Mouse (Mus musculus): ENCODE measurements at regions not wholly inside any gene's neighbourhood (a gene's known extent, or its start where the extent isn't known, plus 50 kb on each side); places are given as distances from the start of the nearest gene placed in this dataset.

- TF ChIP-seq POLR2A (IDR thresholded peaks at IDR 0.05; ENCODE audit: control insufficient read depth, extremely low read depth, insufficient read depth, low read length, poor library complexity) (no peak), CTCF (IDR thresholded peaks at IDR 0.05; ENCODE audit: borderline replicate concordance, control insufficient read depth, extremely low read depth, insufficient read depth, low read length, poor library complexity) (no peak)
- H3K4me1 ChIP-seq (replicated peaks; ENCODE audit: control insufficient read depth, insufficient read depth, low read length) = no peaks in the 10 kb centered on the region
- no peak for DNase-seq
- no peak overlapping the region for H3K4me3 ChIP-seq (ENCODE audit: control insufficient read depth, insufficient read depth, low read length)
- no peaks in the 10 kb centered on the region for H3K27me3 ChIP-seq (ENCODE audit: control insufficient read depth, insufficient read depth, low read length)
- H3K27ac ChIP-seq (ENCODE audit: control insufficient read depth, insufficient read depth, low read length) = no peak overlapping the region
- WGBS = 96% methylated on average over 2 of the region's 2 CpGs
- no peaks in the 10 kb centered on the region for H3K36me3 ChIP-seq (ENCODE audit: control insufficient read depth, insufficient read depth, low read length)
These were observed 356.3 kb upstream of the Ubash3b start for GRCm38 (mm10) chr9:41517787-41518186.

GRCm38 (mm10) chr9:41517053-41517696, 355.7 kb upstream of the Ubash3b start:
- H3K4me1 ChIP-seq (replicated peaks; ENCODE audit: control insufficient read depth, insufficient read depth, low read length) = no peaks in the 10 kb centered on the region

GRCm38 (mm10) chr9:41515192-41515591, 353.7 kb upstream of the Ubash3b start:
- Histone ChIP-seq H3K4me3 (ENCODE audit: control insufficient read depth, insufficient read depth, low read length) (no peak overlapping the region), H3K36me3 (ENCODE audit: control insufficient read depth, insufficient read depth, low read length) (no peaks in the 10 kb centered on the region), H3K27ac (ENCODE audit: control insufficient read depth, insufficient read depth, low read length) (no peak overlapping the region), H3K27me3 (ENCODE audit: control insufficient read depth, insufficient read depth, low read length) (no peaks in the 10 kb centered on the region), H3K4me1 (replicated peaks; ENCODE audit: control insufficient read depth, insufficient read depth, low read length) (no peaks in the 10 kb centered on the region)
- TF ChIP-seq POLR2A (IDR thresholded peaks at IDR 0.05; ENCODE audit: control insufficient read depth, extremely low read depth, insufficient read depth, low read length, poor library complexity) (no peak), CTCF (IDR thresholded peaks at IDR 0.05; ENCODE audit: borderline replicate concordance, control insufficient read depth, extremely low read depth, insufficient read depth, low read length, poor library complexity) (no peak)
- DNase-seq = no peak

More at GRCm38 (mm10) chr9:41517053-41517696, 355.7 kb upstream of the Ubash3b start:
- 92% methylated on average over 2 of the region's 2 CpGs for WGBS
- Histone ChIP-seq H3K4me3 (ENCODE audit: control insufficient read depth, insufficient read depth, low read length) (no peak overlapping the region), H3K36me3 (ENCODE audit: control insufficient read depth, insufficient read depth, low read length) (no peaks in the 10 kb centered on the region), H3K27ac (ENCODE audit: control insufficient read depth, insufficient read depth, low read length) (no peak overlapping the region), H3K27me3 (ENCODE audit: control insufficient read depth, insufficient read depth, low read length) (no peaks in the 10 kb centered on the region)
- no peak for DNase-seq
- no peak for TF ChIP-seq POLR2A (IDR thresholded peaks at IDR 0.05; ENCODE audit: control insufficient read depth, extremely low read depth, insufficient read depth, low read length, poor library complexity)
- TF ChIP-seq CTCF (IDR thresholded peaks at IDR 0.05; ENCODE audit: borderline replicate concordance, control insufficient read depth, extremely low read depth, insufficient read depth, low read length, poor library complexity) = no peak

- WGBS = 75% methylated on average over 1 of the region's 1 CpGs
- no peak for DNase-seq
- no peaks in the 10 kb centered on the region for H3K27me3 ChIP-seq (ENCODE audit: control insufficient read depth, insufficient read depth, low read length)
- H3K27ac ChIP-seq (ENCODE audit: control insufficient read depth, insufficient read depth, low read length) = no peak overlapping the region
- TF ChIP-seq CTCF (IDR thresholded peaks at IDR 0.05; ENCODE audit: borderline replicate concordance, control insufficient read depth, extremely low read depth, insufficient read depth, low read length, poor library complexity) = no peak
- no peak for TF ChIP-seq POLR2A (IDR thresholded peaks at IDR 0.05; ENCODE audit: control insufficient read depth, extremely low read depth, insufficient read depth, low read length, poor library complexity)
- no peaks in the 10 kb centered on the region for H3K36me3 ChIP-seq (ENCODE audit: control insufficient read depth, insufficient read depth, low read length)
- no peak overlapping the region for H3K4me3 ChIP-seq (ENCODE audit: control insufficient read depth, insufficient read depth, low read length)
- H3K4me1 ChIP-seq (replicated peaks; ENCODE audit: control insufficient read depth, insufficient read depth, low read length) = no peaks in the 10 kb centered on the region
These were observed 352.2 kb upstream of the Ubash3b start for GRCm38 (mm10) chr9:41513701-41514100.

- H3K36me3 ChIP-seq (ENCODE audit: control insufficient read depth, insufficient read depth, low read length) = no peaks in the 10 kb centered on the region
- no peak overlapping the region for H3K4me3 ChIP-seq (ENCODE audit: control insufficient read depth, insufficient read depth, low read length)
- 82% methylated on average over 2 of the region's 2 CpGs for WGBS
- H3K27me3 ChIP-seq (ENCODE audit: control insufficient read depth, insufficient read depth, low read length) = no peaks in the 10 kb centered on the region
- no peak for DNase-seq
- H3K4me1 ChIP-seq (replicated peaks; ENCODE audit: control insufficient read depth, insufficient read depth, low read length) = no peaks in the 10 kb centered on the region
- H3K27ac ChIP-seq (ENCODE audit: control insufficient read depth, insufficient read depth, low read length) = no peak overlapping the region
- no peak for TF ChIP-seq CTCF (IDR thresholded peaks at IDR 0.05; ENCODE audit: borderline replicate concordance, control insufficient read depth, extremely low read depth, insufficient read depth, low read length, poor library complexity)
- TF ChIP-seq POLR2A (IDR thresholded peaks at IDR 0.05; ENCODE audit: control insufficient read depth, extremely low read depth, insufficient read depth, low read length, poor library complexity) = no peak
These were observed 348.1 kb upstream of the Ubash3b start for GRCm38 (mm10) chr9:41509597-41509996.

GRCm38 (mm10) chr9:41508746-41509145, 347.2 kb upstream of the Ubash3b start:
- no peaks in the 10 kb centered on the region for H3K27me3 ChIP-seq (ENCODE audit: control insufficient read depth, insufficient read depth, low read length)
- H3K4me1 ChIP-seq (replicated peaks; ENCODE audit: control insufficient read depth, insufficient read depth, low read length) = no peaks in the 10 kb centered on the region
- no peaks in the 10 kb centered on the region for H3K36me3 ChIP-seq (ENCODE audit: control insufficient read depth, insufficient read depth, low read length)
- DNase-seq = no peak
- no peak overlapping the region for H3K4me3 ChIP-seq (ENCODE audit: control insufficient read depth, insufficient read depth, low read length)
- WGBS = 95% methylated on average over 5 of the region's 5 CpGs
- no peak overlapping the region for H3K27ac ChIP-seq (ENCODE audit: control insufficient read depth, insufficient read depth, low read length)
- no peak for TF ChIP-seq POLR2A (IDR thresholded peaks at IDR 0.05; ENCODE audit: control insufficient read depth, extremely low read depth, insufficient read depth, low read length, poor library complexity)
- TF ChIP-seq CTCF (IDR thresholded peaks at IDR 0.05; ENCODE audit: borderline replicate concordance, control insufficient read depth, extremely low read depth, insufficient read depth, low read length, poor library complexity) = no peak

GRCm38 (mm10) chr9:41498326-41498725, 336.8 kb upstream of the Ubash3b start:
- WGBS = 85% methylated on average over 5 of the region's 5 CpGs
- TF ChIP-seq POLR2A (IDR thresholded peaks at IDR 0.05; ENCODE audit: control insufficient read depth, extremely low read depth, insufficient read depth, low read length, poor library complexity) (no peak), CTCF (IDR thresholded peaks at IDR 0.05; ENCODE audit: borderline replicate concordance, control insufficient read depth, extremely low read depth, insufficient read depth, low read length, poor library complexity) (no peak)

More at GRCm38 (mm10) chr9:41498326-41498725, 336.8 kb upstream of the Ubash3b start:
- Histone ChIP-seq H3K27me3 (ENCODE audit: control insufficient read depth, insufficient read depth, low read length) (no peaks in the 10 kb centered on the region), H3K4me1 (replicated peaks; ENCODE audit: control insufficient read depth, insufficient read depth, low read length) (no peaks in the 10 kb centered on the region), H3K36me3 (ENCODE audit: control insufficient read depth, insufficient read depth, low read length) (no peaks in the 10 kb centered on the region), H3K4me3 (ENCODE audit: control insufficient read depth, insufficient read depth, low read length) (no peak overlapping the region), H3K27ac (ENCODE audit: control insufficient read depth, insufficient read depth, low read length) (no peak overlapping the region)
- no peak for DNase-seq
